Mouse (Mus musculus) myocyte (in vitro differentiated cells): ENCODE data around the gene Aif1l. TPM values are rescaled to one million over a fixed set of nuclear protein-coding genes. Genes with fewer than 3 reads are reported as not detected.

Experiments used
- H3K27me3 ChIP-seq: one replicate; pipeline ENCODE4 v1.6.1; 2011; ENCODE audit not compliant: control insufficient read depth, insufficient read depth, insufficient read length
- H3K36me3 ChIP-seq: one replicate; pipeline ENCODE4 v1.6.1; 2011; ENCODE audit not compliant: control insufficient read depth, insufficient read depth
- H3K4me2 ChIP-seq: one replicate; pipeline ENCODE4 v1.6.1; 2011; ENCODE audit warnings: low read depth, control low read depth
- H3K4me3 ChIP-seq: one replicate; pipeline ENCODE4 v1.5.1; 2011; ENCODE audit warnings: mild to moderate bottlenecking, control low read depth, moderate library complexity
- H3K79me2 ChIP-seq: one replicate; pipeline ENCODE4 v1.6.1; 2011; ENCODE audit not compliant: control insufficient read depth, insufficient read depth
- H3ac ChIP-seq: one replicate; pipeline ENCODE4 v1.6.1; 2011; ENCODE audit not compliant: control insufficient read depth, insufficient read length
- CEBPB ChIP-seq: IDR thresholded peaks from 2 replicates; pipeline ENCODE4 v1.6.1; 2011; ENCODE audit warnings: mild to moderate bottlenecking, moderate library complexity; ENCODE audit not compliant: poor library complexity, insufficient read depth, severe bottlenecking
- E2F4 ChIP-seq: IDR thresholded peaks from one replicate; pipeline ENCODE4 v1.6.1; 2011; ENCODE audit warnings: mild to moderate bottlenecking, control low read depth, moderate library complexity; ENCODE audit not compliant: insufficient read depth
- MAX ChIP-seq: IDR thresholded peaks from one replicate; pipeline ENCODE4 v1.6.1; 2011; ENCODE audit warnings: low read depth, mild to moderate bottlenecking, control low read depth
- MYOD1 ChIP-seq, 3 experiments: IDR thresholded peaks; one replicate each; pipeline ENCODE4 v1.6.1; 2011; ENCODE audit warnings: control low read depth in 2 of 3, low read depth in 2 of 3, mild to moderate bottlenecking in 2 of 3, moderate library complexity in 1 of 3; ENCODE audit not compliant: insufficient read length in 2 of 3, control insufficient read depth in 1 of 3
- MYOG ChIP-seq, 3 experiments: IDR thresholded peaks; one replicate each; pipeline ENCODE4 v1.6.1; 2011; ENCODE audit warnings: control low read depth in 2 of 3, low read depth in 2 of 3, mild to moderate bottlenecking in 2 of 3; ENCODE audit not compliant: insufficient read length in 2 of 3, control insufficient read depth in 1 of 3, insufficient read depth in 1 of 3
- POLR2A ChIP-seq: IDR thresholded peaks from one replicate; pipeline ENCODE4 v1.6.1; 2011; ENCODE audit warnings: low read depth, mild to moderate bottlenecking, control low read depth, moderate library complexity; ENCODE audit not compliant: insufficient read length
- POLR2AphosphoS2 ChIP-seq: IDR thresholded peaks from one replicate; pipeline ENCODE4 v1.6.1; 2011; ENCODE audit warnings: low read depth, control low read depth; ENCODE audit not compliant: insufficient read length
- REST ChIP-seq: IDR thresholded peaks from one replicate; pipeline ENCODE4 v1.6.1; 2011; ENCODE audit warnings: mild to moderate bottlenecking, control low read depth, moderate library complexity; ENCODE audit not compliant: insufficient read depth, insufficient read length
- SRF ChIP-seq: IDR thresholded peaks from one replicate; pipeline ENCODE4 v1.6.1; 2011; ENCODE audit warnings: low read depth; ENCODE audit not compliant: control insufficient read depth, insufficient read length
- TCF12 ChIP-seq: IDR thresholded peaks from one replicate; pipeline ENCODE4 v1.6.1; 2011; ENCODE audit warnings: mild to moderate bottlenecking, control low read depth; ENCODE audit not compliant: poor library complexity, insufficient read depth, severe bottlenecking
- TCF3 ChIP-seq: IDR thresholded peaks from one replicate; pipeline ENCODE4 v1.6.1; 2011; ENCODE audit warnings: low read depth, control low read depth; ENCODE audit not compliant: insufficient read length
- USF1 ChIP-seq: IDR thresholded peaks from one replicate; pipeline ENCODE4 v1.6.1; 2011; ENCODE audit warnings: low read depth, mild to moderate bottlenecking, control low read depth, moderate library complexity
- polyA plus RNA-seq: library from polyadenylated mRNA; unstranded; fragments of >200 nt; fragmentation: generic; extraction: Trizol; gene quantifications from one replicate; pipeline ENCODE4 v1.2.1, GENCODE M21; 2012; ENCODE audit warnings: missing spikeins

The Aif1l gene
- polyA plus RNA-seq, 1 experiment: 159 TPM

DNA sequence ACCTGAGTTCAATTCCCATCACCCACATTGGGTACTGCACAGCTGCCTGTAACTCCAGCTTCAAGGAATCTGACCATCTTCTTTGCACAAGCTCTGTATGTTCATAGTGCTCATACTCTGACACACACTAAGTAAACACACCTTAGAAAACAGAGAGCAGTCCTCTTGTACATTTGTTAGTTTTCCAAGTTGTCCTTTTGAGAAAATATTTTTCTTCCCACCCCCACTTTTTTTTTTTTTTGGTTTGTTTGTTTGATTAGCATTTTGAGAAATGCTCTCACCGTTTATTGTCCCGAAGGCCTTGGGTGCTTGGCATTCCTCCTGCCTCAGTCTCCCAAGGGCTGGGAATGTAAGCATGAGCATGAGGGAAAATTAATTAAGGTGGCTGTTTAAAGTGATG is 58.4 kb downstream of the Aif1l start:
- no peak overlapping the region for H3K4me2 ChIP-seq
- no peak overlapping the region for H3ac ChIP-seq
- H3K27me3 ChIP-seq: no peaks in the 10 kb centered on the region
- H3K36me3 ChIP-seq: peaks cover 52% of the 10 kb centered on the region
- H3K79me2 ChIP-seq: no peaks in the 10 kb centered on the region
- no peak overlapping the region for H3K4me3 ChIP-seq
- no peak for TF ChIP-seq MYOG (IDR thresholded peaks at IDR 0.05; ENCODE audit: control insufficient read depth in 1 of 3, insufficient read depth in 1 of 3, insufficient read length in 2 of 3, low read depth in 2 of 3)
- TF ChIP-seq MYOD1 (IDR thresholded peaks at IDR 0.05; ENCODE audit: control insufficient read depth in 1 of 3, insufficient read length in 2 of 3, low read depth in 2 of 3): no peak
- no peak for TF ChIP-seq E2F4
- TF ChIP-seq TCF3: no peak
- TF ChIP-seq POLR2A: no peak
- TF ChIP-seq USF1: no peak
- TF ChIP-seq POLR2AphosphoS2: no peak
- TF ChIP-seq CEBPB: no peak
- no peak for TF ChIP-seq TCF12
- TF ChIP-seq MAX: no peak
- TF ChIP-seq SRF: no peak
- TF ChIP-seq REST: no peak

DNA sequence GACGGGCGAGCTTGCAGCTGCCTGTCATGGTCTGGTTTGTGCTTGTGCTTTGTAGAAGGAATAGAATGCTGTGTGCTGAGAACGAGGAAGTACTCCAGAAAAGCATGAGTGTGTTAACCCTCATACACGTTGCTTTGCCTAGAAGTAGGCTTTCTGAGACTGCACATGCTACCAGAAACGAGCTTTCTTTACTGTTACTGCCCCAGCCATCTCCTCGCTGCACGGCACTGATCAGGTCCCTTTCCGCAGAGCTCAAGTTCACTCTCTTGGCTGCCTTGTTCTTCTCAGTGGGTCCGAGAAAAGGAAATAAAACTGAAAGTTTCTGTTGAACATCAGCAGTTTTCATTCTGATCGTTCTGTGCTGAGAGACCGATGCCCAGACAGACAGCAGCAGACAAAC is 58.8 kb downstream of the Aif1l start:
- H3K4me3 ChIP-seq: no peak overlapping the region
- TF ChIP-seq E2F4 (no peak), TCF3 (no peak), TCF12 (no peak), MYOG (IDR thresholded peaks at IDR 0.05; ENCODE audit: control insufficient read depth in 1 of 3, insufficient read depth in 1 of 3, insufficient read length in 2 of 3, low read depth in 2 of 3) (no peak), SRF (no peak), MYOD1 (IDR thresholded peaks at IDR 0.05; ENCODE audit: control insufficient read depth in 1 of 3, insufficient read length in 2 of 3, low read depth in 2 of 3) (no peak), POLR2AphosphoS2 (no peak), REST (no peak), MAX (no peak), POLR2A (no peak), USF1 (no peak), CEBPB (no peak)
- no peak overlapping the region for H3ac ChIP-seq
- H3K27me3 ChIP-seq: no peaks in the 10 kb centered on the region
- H3K79me2 ChIP-seq: no peaks in the 10 kb centered on the region
- H3K36me3 ChIP-seq: peaks cover 49% of the 10 kb centered on the region
- no peak overlapping the region for H3K4me2 ChIP-seq

DNA sequence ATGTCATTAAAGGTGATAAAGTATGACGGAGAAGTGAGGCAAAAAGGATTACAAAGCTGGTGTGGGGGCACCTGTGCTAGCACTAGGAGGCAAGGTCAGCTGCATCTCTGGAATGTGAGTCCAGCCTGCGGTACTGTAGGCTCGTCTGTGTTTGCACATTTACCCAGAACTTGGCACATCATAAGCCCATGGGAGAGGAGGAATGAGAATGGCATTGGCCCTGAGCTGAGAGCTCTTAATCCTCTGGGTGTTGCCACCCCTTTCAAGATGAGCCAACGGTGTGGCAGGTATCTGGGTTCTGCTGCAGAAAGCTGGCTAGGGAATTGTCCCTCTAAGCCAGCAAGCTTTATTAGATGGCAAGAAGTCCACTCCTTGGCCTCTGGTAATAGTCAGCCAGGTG is 69.8 kb downstream of the Aif1l start:
- Histone ChIP-seq H3K79me2 (no peaks in the 10 kb centered on the region), H3K36me3 (peaks cover 48% of the 10 kb centered on the region), H3ac (no peak overlapping the region), H3K4me2 (no peak overlapping the region), H3K27me3 (no peaks in the 10 kb centered on the region), H3K4me3 (no peak overlapping the region)
- no peak for TF ChIP-seq SRF
- TF ChIP-seq MYOD1 (IDR thresholded peaks at IDR 0.05; ENCODE audit: control insufficient read depth in 1 of 3, insufficient read length in 2 of 3, low read depth in 2 of 3): no peak
- TF ChIP-seq MYOG (IDR thresholded peaks at IDR 0.05; ENCODE audit: control insufficient read depth in 1 of 3, insufficient read depth in 1 of 3, insufficient read length in 2 of 3, low read depth in 2 of 3): no peak
- no peak for TF ChIP-seq CEBPB
- TF ChIP-seq POLR2A: no peak
- no peak for TF ChIP-seq REST
- no peak for TF ChIP-seq TCF12
- no peak for TF ChIP-seq POLR2AphosphoS2
- TF ChIP-seq TCF3: no peak
- no peak for TF ChIP-seq USF1
- no peak for TF ChIP-seq E2F4
- no peak for TF ChIP-seq MAX

DNA sequence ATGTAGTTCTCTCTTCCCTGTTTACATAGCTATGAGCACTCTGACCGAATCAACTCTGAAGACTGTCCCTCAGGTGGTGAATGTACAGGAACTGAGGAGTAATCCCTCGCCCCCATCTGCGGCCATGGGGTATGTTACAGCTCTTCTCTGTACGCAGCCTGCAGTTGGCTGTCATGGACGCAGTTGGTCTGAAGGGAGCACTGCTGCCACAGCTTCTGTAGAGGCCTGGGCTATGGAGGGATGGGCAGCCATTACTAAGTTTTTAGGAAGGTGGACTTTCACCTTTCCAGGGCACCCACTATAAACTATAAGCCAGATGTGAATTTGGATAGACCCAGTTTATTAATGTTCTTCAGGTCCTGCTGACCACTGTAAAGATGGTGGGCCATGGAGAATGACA is 70.3 kb downstream of the Aif1l start:
- Histone ChIP-seq H3K4me2 (no peak overlapping the region), H3K4me3 (no peak overlapping the region), H3K36me3 (peaks cover 50% of the 10 kb centered on the region), H3K79me2 (no peaks in the 10 kb centered on the region), H3ac (no peak overlapping the region), H3K27me3 (no peaks in the 10 kb centered on the region)
- no peak for TF ChIP-seq MAX
- no peak for TF ChIP-seq E2F4
- no peak for TF ChIP-seq POLR2AphosphoS2

Other genes starting within 250 kb of the Aif1l start
- gene Qrfp, start 139.6 kb upstream of the Aif1l start, polyA plus RNA-seq: 1.5 TPM
- 0.13 TPM for gene Fibcd1, start 104.1 kb upstream of the Aif1l start, polyA plus RNA-seq
- gene Lamc3, start 62.8 kb upstream of the Aif1l start, polyA plus RNA-seq: 0.22 TPM
- 26.3 TPM for gene Nup214, start 24.3 kb downstream of the Aif1l start, polyA plus RNA-seq
- 4.7 TPM for gene Fam78a, start 134.7 kb downstream of the Aif1l start, polyA plus RNA-seq
- gene Plpp7, start 145.4 kb downstream of the Aif1l start, polyA plus RNA-seq: 60.6 TPM
- gene Prrc2b, start 200.9 kb downstream of the Aif1l start, polyA plus RNA-seq: 76.2 TPM